Mouse (Mus musculus) thymus, adult 2 months (tissue): ENCODE data around the gene Fah.

ENCODE experiments used
- CTCF ChIP-seq: fragments of 200-500 bp; IDR thresholded peaks from 2 replicates; pipeline ENCODE4 v1.5.1; 2012; ENCODE audit warnings: mild to moderate bottlenecking, control low read depth, low read length, moderate library complexity, borderline replicate concordance; ENCODE audit not compliant: control insufficient read depth, poor library complexity, insufficient read depth; ENCODE audit errors: extremely low read depth
- POLR2A ChIP-seq: fragments of 200-500 bp; IDR thresholded peaks from 2 replicates; pipeline ENCODE4 v1.6.1; 2012; ENCODE audit warnings: mild to moderate bottlenecking, low read length, control low read depth, moderate library complexity; ENCODE audit not compliant: control insufficient read depth, poor library complexity, insufficient read depth; ENCODE audit errors: extremely low read depth

- TF ChIP-seq POLR2A (no peak), CTCF (no peak)
Measured at GRCm38 (mm10) chr7:84577034-84577433, 29.5 kb downstream of the Fah start.
